Mouse (Mus musculus): ENCODE results near the gene Olfr196.
"Not testable (repeated sequence)": the region's sequence is repeated elsewhere in the genome, so short reads cannot be mapped to it uniquely, and the experiment has no call there.

Olfr196 gene

GRCm38 (mm10) chr16:59170354-59170753 lies at the start of gene Olfr196:
TSS of gene Olfr196 (minus strand) at chr16:59170454.
- DNase-seq (ENCODE audit: low read depth) = no peak

GRCm38 (mm10) chr16:59219667-59220066 lies 49.4 kb upstream of the Olfr196 start, which contains the start of gene Olfr199:
TSS of gene Olfr199 (minus strand) at chr16:59219767.
- DNase-seq (ENCODE audit: low read depth) = not testable (repeated sequence)

GRCm38 (mm10) chr16:59217861-59218260 lies 47.6 kb upstream of the Olfr196 start:
- not testable (repeated sequence) for DNase-seq (ENCODE audit: low read depth)

GRCm38 (mm10) chr16:59203433-59203832 lies 33.2 kb upstream of the Olfr196 start, which contains the start of gene Olfr198:
TSS of gene Olfr198 (minus strand) at chr16:59203533.
- DNase-seq (ENCODE audit: low read depth) = not testable (repeated sequence)

GRCm38 (mm10) chr16:59151996-59152395 lies 18.3 kb downstream of the Olfr196 start:
- DNase-seq (ENCODE audit: low read depth) = no peak

GRCm38 (mm10) chr16:59146746-59147145 lies 23.5 kb downstream of the Olfr196 start, which contains the start of gene Olfr195:
TSS of gene Olfr195 (plus strand) at chr16:59147046.
- DNase-seq (ENCODE audit: low read depth) = no peak

- no peak for DNase-seq (ENCODE audit: low read depth)
These were observed 29.1 kb downstream of the Olfr196 start for GRCm38 (mm10) chr16:59141105-59141504.

- DNase-seq (ENCODE audit: low read depth) = no peak
These were observed 39.5 kb downstream of the Olfr196 start for GRCm38 (mm10) chr16:59130740-59131139.

GRCm38 (mm10) chr16:59120969-59121368 lies 49.3 kb downstream of the Olfr196 start, which contains the start of gene Olfr194:
TSS of gene Olfr194 (minus strand) at chr16:59121069.
- DNase-seq (ENCODE audit: low read depth) = no peak
